Mouse (Mus musculus): ENCODE data around the gene Plbd2. TPM values are rescaled to one million over a fixed set of nuclear protein-coding genes. Genes with fewer than 3 reads are reported as not detected.

Gene Plbd2
- total and polyA plus RNA-seq, 3 experiments: 32.1 to 47.1 (median 39.5) TPM

- no peaks in the 10 kb centered on the region for H3K36me3 ChIP-seq (ENCODE audit: control insufficient read depth, insufficient read depth, low read length)
- intact Hi-C loops (cut with DNase I): no loop called here
- peaks cover 4% of the 10 kb centered on the region; the same call in 1 of the 2 replicates for H3K4me1 ChIP-seq (ENCODE audit: control insufficient read depth, insufficient read depth, low read length)
- H3K79me2 ChIP-seq (replicated peaks; ENCODE audit: control insufficient read depth, insufficient read depth, low read length): no peaks in the 10 kb centered on the region
- DNase-seq: no peak
- no peak overlapping the region for H3K27ac ChIP-seq
- 74% methylated on average over 11 of the region's 11 CpGs for WGBS
- no peaks in the 10 kb centered on the region for H3K27me3 ChIP-seq (ENCODE audit: control insufficient read depth, insufficient read depth, low read length)
- no peak overlapping the region for H3K4me3 ChIP-seq
- no peak overlapping the region for H3K9ac ChIP-seq (ENCODE audit: low read depth, low read length)
- TF ChIP-seq EP300 (IDR thresholded peaks at IDR 0.05; ENCODE audit: insufficient read depth, low read depth, low read length) (no peak), POLR2A (IDR thresholded peaks at IDR 0.05; ENCODE audit: insufficient read depth, low read depth, low read length) (no peak), CTCF (IDR thresholded peaks at IDR 0.05) (peak; percentile 39)
Measured at GRCm38 (mm10) chr5:120492437-120492836, 11.0 kb downstream of the Plbd2 start.

DNA sequence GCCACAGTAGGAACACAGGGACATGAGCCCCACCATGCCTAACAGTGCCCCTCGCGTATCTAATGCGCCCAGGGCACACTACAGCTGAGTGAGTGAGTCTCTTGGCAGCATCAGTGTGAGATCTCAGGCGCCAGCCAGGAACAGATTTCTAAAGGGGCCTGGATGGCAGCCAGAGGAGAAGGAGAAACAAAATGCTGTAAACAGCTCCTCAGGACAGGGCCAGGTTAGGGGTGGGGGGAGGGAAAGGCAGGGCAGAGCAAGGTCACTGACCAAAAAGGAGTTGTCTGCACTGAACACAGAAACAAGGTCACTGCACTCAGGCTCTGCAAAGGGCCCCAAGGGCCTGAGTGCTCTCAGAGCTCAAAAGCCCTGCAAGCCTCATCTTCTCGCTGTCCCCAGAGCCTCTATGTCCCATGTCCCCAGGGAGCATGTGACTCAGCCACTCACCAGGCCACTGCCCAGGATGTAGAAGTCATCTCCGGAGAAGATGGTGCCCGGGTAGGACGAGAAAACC is 12.7 kb downstream of the Plbd2 start:
- H3K9ac ChIP-seq (ENCODE audit: low read depth, low read length): no peak overlapping the region
- H3K4me3 ChIP-seq: no peak overlapping the region
- peak; percentile 52 to 66 for DNase-seq
- H3K4me1 ChIP-seq (ENCODE audit: control insufficient read depth, insufficient read depth, low read length): peaks cover 4% of the 10 kb centered on the region; the same call in 1 of the 2 replicates
- H3K27me3 ChIP-seq (ENCODE audit: control insufficient read depth, insufficient read depth, low read length): no peaks in the 10 kb centered on the region
- TF ChIP-seq CTCF (IDR thresholded peaks at IDR 0.05): no peak
- 0 out of 2 replicates have a peak, but pooled peaks have one; percentile 50 for TF ChIP-seq EP300 (IDR thresholded peaks at IDR 0.05; ENCODE audit: insufficient read depth, low read depth, low read length)
- 0 out of 2 replicates have a peak, but pooled peaks have one; percentile 26 for TF ChIP-seq POLR2A (IDR thresholded peaks at IDR 0.05; ENCODE audit: insufficient read depth, low read depth, low read length)
- intact Hi-C loops (cut with DNase I): no loop called here
- H3K36me3 ChIP-seq (ENCODE audit: control insufficient read depth, insufficient read depth, low read length): no peaks in the 10 kb centered on the region
- peak overlapping the region; percentile 73 for H3K27ac ChIP-seq
- H3K79me2 ChIP-seq (replicated peaks; ENCODE audit: control insufficient read depth, insufficient read depth, low read length): no peaks in the 10 kb centered on the region
- 34% methylated on average over 8 of the region's 8 CpGs for WGBS

DNA sequence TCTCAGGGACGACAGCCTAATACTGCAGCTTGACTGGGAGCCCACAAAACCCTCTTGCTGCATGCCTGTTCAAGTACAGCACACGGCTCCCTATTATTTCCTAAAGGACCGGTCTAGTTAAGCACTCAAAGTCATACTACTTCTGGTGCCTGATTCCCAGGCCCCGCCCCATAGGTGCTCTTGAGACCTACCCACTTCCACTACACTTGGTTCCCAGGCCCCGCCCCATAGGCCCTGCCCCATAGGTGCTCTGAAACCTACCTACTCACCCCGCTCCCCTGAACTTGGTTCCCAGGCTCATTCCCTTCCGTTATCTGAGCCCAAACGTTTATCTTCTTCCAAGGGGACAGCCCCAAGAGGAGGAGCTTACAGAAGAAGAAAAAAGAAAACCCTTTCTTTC is 15.6 kb downstream of the Plbd2 start:
- peaks cover 4% of the 10 kb centered on the region; the same call in 1 of the 2 replicates for H3K4me1 ChIP-seq (ENCODE audit: control insufficient read depth, insufficient read depth, low read length)
- WGBS: 81% methylated on average over 8 of the region's 8 CpGs
- H3K36me3 ChIP-seq (ENCODE audit: control insufficient read depth, insufficient read depth, low read length): no peaks in the 10 kb centered on the region
- H3K4me3 ChIP-seq: no peak overlapping the region
- H3K9ac ChIP-seq (ENCODE audit: low read depth, low read length): no peak overlapping the region
- intact Hi-C loops (cut with DNase I): no loop called here
- no peak for DNase-seq
- no peaks in the 10 kb centered on the region for H3K79me2 ChIP-seq (replicated peaks; ENCODE audit: control insufficient read depth, insufficient read depth, low read length)
- TF ChIP-seq POLR2A (IDR thresholded peaks at IDR 0.05; ENCODE audit: insufficient read depth, low read depth, low read length): no peak
- TF ChIP-seq CTCF (IDR thresholded peaks at IDR 0.05): no peak
- no peak for TF ChIP-seq EP300 (IDR thresholded peaks at IDR 0.05; ENCODE audit: insufficient read depth, low read depth, low read length)
- no peak overlapping the region for H3K27ac ChIP-seq
- H3K27me3 ChIP-seq (ENCODE audit: control insufficient read depth, insufficient read depth, low read length): no peaks in the 10 kb centered on the region

GRCm38 (mm10) chr5:120483399-120483798 is 20.0 kb downstream of the Plbd2 start:
- WGBS: 77% methylated on average over 19 of the region's 19 CpGs
- no peaks in the 10 kb centered on the region for H3K79me2 ChIP-seq (replicated peaks; ENCODE audit: control insufficient read depth, insufficient read depth, low read length)
- intact Hi-C loops (cut with DNase I): no loop called here

GRCm38 (mm10) chr5:120481205-120481604 is 22.2 kb downstream of the Plbd2 start:
- H3K79me2 ChIP-seq (replicated peaks; ENCODE audit: control insufficient read depth, insufficient read depth, low read length): no peaks in the 10 kb centered on the region
- TF ChIP-seq EP300 (IDR thresholded peaks at IDR 0.05; ENCODE audit: insufficient read depth, low read depth, low read length): no peak
- no peak for TF ChIP-seq POLR2A (IDR thresholded peaks at IDR 0.05; ENCODE audit: insufficient read depth, low read depth, low read length)
- no peak for TF ChIP-seq CTCF (IDR thresholded peaks at IDR 0.05)
- no peaks in the 10 kb centered on the region for H3K4me1 ChIP-seq (ENCODE audit: control insufficient read depth, insufficient read depth, low read length)
- no peaks in the 10 kb centered on the region for H3K27me3 ChIP-seq (ENCODE audit: control insufficient read depth, insufficient read depth, low read length)
- WGBS: 62% methylated on average over 9 of the region's 9 CpGs
- H3K27ac ChIP-seq: no peak overlapping the region
- intact Hi-C loops (cut with DNase I): no loop called here
- H3K36me3 ChIP-seq (ENCODE audit: control insufficient read depth, insufficient read depth, low read length): no peaks in the 10 kb centered on the region
- H3K4me3 ChIP-seq: no peak overlapping the region
- DNase-seq: no peak
- H3K9ac ChIP-seq (ENCODE audit: low read depth, low read length): no peak overlapping the region

More at GRCm38 (mm10) chr5:120483399-120483798, 20.0 kb downstream of the Plbd2 start:
- no peaks in the 10 kb centered on the region for H3K27me3 ChIP-seq (ENCODE audit: control insufficient read depth, insufficient read depth, low read length)
- H3K9ac ChIP-seq (ENCODE audit: low read depth, low read length): no peak overlapping the region
- no peak for TF ChIP-seq CTCF (IDR thresholded peaks at IDR 0.05)
- no peak for TF ChIP-seq EP300 (IDR thresholded peaks at IDR 0.05; ENCODE audit: insufficient read depth, low read depth, low read length)
- no peak for TF ChIP-seq POLR2A (IDR thresholded peaks at IDR 0.05; ENCODE audit: insufficient read depth, low read depth, low read length)
- DNase-seq: no peak
- no peak overlapping the region for H3K4me3 ChIP-seq
- no peaks in the 10 kb centered on the region for H3K4me1 ChIP-seq (ENCODE audit: control insufficient read depth, insufficient read depth, low read length)
- no peaks in the 10 kb centered on the region for H3K36me3 ChIP-seq (ENCODE audit: control insufficient read depth, insufficient read depth, low read length)
- no peak overlapping the region for H3K27ac ChIP-seq

- Histone ChIP-seq H3K27me3 (ENCODE audit: control insufficient read depth, insufficient read depth, low read length) (no peaks in the 10 kb centered on the region), H3K36me3 (ENCODE audit: control insufficient read depth, insufficient read depth, low read length) (no peaks in the 10 kb centered on the region), H3K4me3 (no peak overlapping the region), H3K27ac (no peak overlapping the region), H3K9ac (ENCODE audit: low read depth, low read length) (no peak overlapping the region), H3K79me2 (replicated peaks; ENCODE audit: control insufficient read depth, insufficient read depth, low read length) (no peaks in the 10 kb centered on the region), H3K4me1 (ENCODE audit: control insufficient read depth, insufficient read depth, low read length) (no peaks in the 10 kb centered on the region)
- intact Hi-C loops (cut with DNase I): no loop called here
- TF ChIP-seq EP300 (IDR thresholded peaks at IDR 0.05; ENCODE audit: insufficient read depth, low read depth, low read length): no peak
- peak; percentile 56 for TF ChIP-seq CTCF (IDR thresholded peaks at IDR 0.05)
- DNase-seq: no peak
- WGBS: 64% methylated on average over 4 of the region's 4 CpGs
Measured at GRCm38 (mm10) chr5:120479538-120479937, 23.9 kb downstream of the Plbd2 start.
